Mouse (Mus musculus): ENCODE data around the gene Clic4. TPM values are rescaled to one million over a fixed set of nuclear protein-coding genes. Genes with fewer than 3 reads are reported as not detected.

Gene Clic4
- total and polyA plus RNA-seq, 3 experiments, result 148 to 249 (median 248) TPM

DNA sequence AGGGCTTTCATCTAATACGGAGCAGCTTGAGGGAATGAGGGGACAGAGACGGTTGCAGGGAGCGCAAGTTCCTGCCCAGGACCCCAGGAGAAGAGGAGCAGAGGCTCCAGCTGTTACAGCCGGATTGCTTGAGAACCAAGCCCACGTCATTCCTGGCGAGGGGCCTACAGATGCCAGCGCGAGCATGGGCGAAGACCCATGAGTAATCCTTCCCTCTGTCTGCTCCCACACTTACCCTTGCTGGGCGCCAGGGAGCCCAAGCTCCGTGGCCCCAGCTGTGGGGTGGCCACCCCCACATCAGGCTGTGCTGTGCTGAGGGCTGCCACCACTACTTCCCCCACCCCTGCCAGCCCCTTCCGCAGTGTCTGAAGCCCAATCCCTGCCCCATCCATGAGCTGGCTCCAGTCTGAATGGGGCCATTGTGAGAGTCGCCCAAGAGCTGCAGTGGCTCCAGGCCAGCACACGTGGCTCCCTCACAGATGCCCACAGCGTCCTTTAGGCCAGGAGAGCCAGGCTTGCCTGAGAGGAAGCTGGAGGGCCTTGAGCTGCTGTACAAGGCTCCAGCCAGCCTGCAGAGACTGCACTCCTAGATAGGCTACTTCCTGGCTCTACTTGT, 25.4 kb upstream of the Clic4 start:
- 0 out of 2 replicates have a peak overlapping the region, but pooled peaks have one; percentile 2 for H3K9ac ChIP-seq (ENCODE audit: low read depth, low read length)
- 61% methylated on average over 15 of the region's 15 CpGs for WGBS
- intact Hi-C loops (cut with DNase I), result no loop called here
- no peaks in the 10 kb centered on the region for H3K27me3 ChIP-seq (ENCODE audit: control insufficient read depth, insufficient read depth, low read length)
- no peaks in the 10 kb centered on the region for H3K36me3 ChIP-seq (ENCODE audit: control insufficient read depth, insufficient read depth, low read length)
- TF ChIP-seq POLR2A (IDR thresholded peaks at IDR 0.05; ENCODE audit: insufficient read depth, low read depth, low read length) (no peak), EP300 (IDR thresholded peaks at IDR 0.05; ENCODE audit: insufficient read depth, low read depth, low read length) (no peak), CTCF (IDR thresholded peaks at IDR 0.05) (no peak)
- no peaks in the 10 kb centered on the region; the same call in 1 of the 2 replicates for H3K4me1 ChIP-seq (ENCODE audit: control insufficient read depth, insufficient read depth, low read length)
- H3K27ac ChIP-seq, result peak overlapping the region; percentile 26
- peak; percentile 50 to 62 for DNase-seq
- H3K79me2 ChIP-seq (replicated peaks; ENCODE audit: control insufficient read depth, insufficient read depth, low read length), result no peaks in the 10 kb centered on the region
- no peak overlapping the region for H3K4me3 ChIP-seq

DNA sequence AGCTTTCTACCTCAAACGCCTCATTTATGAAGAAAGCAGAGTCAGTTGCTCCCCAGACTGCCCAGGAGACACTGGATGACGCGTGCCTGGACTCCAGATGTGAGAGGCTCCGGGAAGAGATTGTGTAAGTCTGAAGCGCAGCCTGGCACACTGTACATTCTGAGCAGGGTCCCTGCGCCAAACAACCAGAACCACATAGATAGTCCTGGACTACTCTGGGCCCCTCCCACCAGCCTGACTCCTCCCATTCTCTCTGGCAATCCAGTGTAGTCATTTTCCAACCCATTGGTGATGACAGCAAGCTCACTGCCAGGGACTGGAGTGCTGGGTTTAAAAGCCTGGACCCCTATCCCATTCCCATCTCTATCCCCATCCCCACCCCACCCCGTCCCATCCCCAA, 24.5 kb upstream of the Clic4 start:
- TF ChIP-seq EP300 (IDR thresholded peaks at IDR 0.05; ENCODE audit: insufficient read depth, low read depth, low read length) (no peak), CTCF (IDR thresholded peaks at IDR 0.05) (no peak), POLR2A (IDR thresholded peaks at IDR 0.05; ENCODE audit: insufficient read depth, low read depth, low read length) (no peak)
- Histone ChIP-seq H3K9ac (ENCODE audit: low read depth, low read length) (no peak overlapping the region), H3K4me3 (no peak overlapping the region), H3K27me3 (ENCODE audit: control insufficient read depth, insufficient read depth, low read length) (no peaks in the 10 kb centered on the region), H3K79me2 (replicated peaks; ENCODE audit: control insufficient read depth, insufficient read depth, low read length) (no peaks in the 10 kb centered on the region), H3K36me3 (ENCODE audit: control insufficient read depth, insufficient read depth, low read length) (no peaks in the 10 kb centered on the region), H3K27ac (no peak overlapping the region), H3K4me1 (ENCODE audit: control insufficient read depth, insufficient read depth, low read length) (no peaks in the 10 kb centered on the region; the same call in 1 of the 2 replicates)
- intact Hi-C loops (cut with DNase I), result no loop called here
- WGBS, result 89% methylated on average over 7 of the region's 7 CpGs
- no peak for DNase-seq

DNA sequence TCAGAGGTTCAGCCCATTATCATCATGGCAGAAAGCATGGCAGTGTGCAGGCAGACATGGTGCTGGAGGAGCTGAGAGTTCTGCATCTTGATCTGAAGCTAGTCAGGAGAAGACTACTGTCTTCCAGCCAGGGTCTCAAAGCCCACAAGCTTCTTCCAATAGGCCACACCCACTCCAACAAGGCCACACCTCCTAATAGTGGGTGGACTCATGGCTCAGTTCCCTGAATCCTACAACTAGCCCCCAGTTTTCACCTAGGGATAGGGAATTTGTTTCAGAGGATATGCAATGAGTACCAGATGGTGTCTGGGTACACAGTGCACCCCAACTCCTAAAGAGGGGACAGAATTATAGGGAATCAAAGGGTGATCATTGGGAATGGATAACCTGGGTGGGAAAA, 24.0 kb upstream of the Clic4 start:
- TF ChIP-seq CTCF (IDR thresholded peaks at IDR 0.05), result no peak
- TF ChIP-seq POLR2A (IDR thresholded peaks at IDR 0.05; ENCODE audit: insufficient read depth, low read depth, low read length), result no peak
- no peak for TF ChIP-seq EP300 (IDR thresholded peaks at IDR 0.05; ENCODE audit: insufficient read depth, low read depth, low read length)
- Histone ChIP-seq H3K36me3 (ENCODE audit: control insufficient read depth, insufficient read depth, low read length) (no peaks in the 10 kb centered on the region), H3K79me2 (replicated peaks; ENCODE audit: control insufficient read depth, insufficient read depth, low read length) (no peaks in the 10 kb centered on the region), H3K9ac (ENCODE audit: low read depth, low read length) (no peak overlapping the region), H3K4me1 (ENCODE audit: control insufficient read depth, insufficient read depth, low read length) (no peaks in the 10 kb centered on the region; the same call in 1 of the 2 replicates), H3K27ac (no peak overlapping the region), H3K4me3 (no peak overlapping the region), H3K27me3 (ENCODE audit: control insufficient read depth, insufficient read depth, low read length) (no peaks in the 10 kb centered on the region)
- DNase-seq, result no peak
- intact Hi-C loops (cut with DNase I), result no loop called here

DNA sequence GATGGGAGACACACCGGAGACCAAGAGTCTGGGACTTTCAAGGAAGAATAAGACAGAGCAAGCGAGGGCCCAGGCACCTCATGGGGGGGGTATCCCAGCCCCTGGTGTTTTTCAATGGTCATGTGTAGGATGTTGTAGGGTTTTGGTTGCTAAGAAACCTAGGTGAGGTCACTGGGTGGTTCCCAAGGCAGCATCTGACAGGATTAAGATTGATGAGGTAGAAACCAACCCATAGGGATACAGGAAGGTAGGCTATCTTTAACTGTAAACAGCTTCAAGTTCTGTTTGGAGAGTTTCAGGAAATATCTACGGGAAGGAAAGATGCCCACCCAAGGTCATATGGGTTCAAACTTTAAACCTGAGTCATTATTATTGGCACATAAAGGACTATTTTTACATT, 21.2 kb upstream of the Clic4 start:
- no peaks in the 10 kb centered on the region; the same call in 1 of the 2 replicates for H3K4me1 ChIP-seq (ENCODE audit: control insufficient read depth, insufficient read depth, low read length)
- H3K36me3 ChIP-seq (ENCODE audit: control insufficient read depth, insufficient read depth, low read length), result no peaks in the 10 kb centered on the region
- no peak overlapping the region for H3K27ac ChIP-seq
- no peak overlapping the region for H3K9ac ChIP-seq (ENCODE audit: low read depth, low read length)
- DNase-seq, result no peak
- H3K79me2 ChIP-seq (replicated peaks; ENCODE audit: control insufficient read depth, insufficient read depth, low read length), result no peaks in the 10 kb centered on the region
- intact Hi-C loops (cut with DNase I), result no loop called here
- 79% methylated on average over 3 of the region's 3 CpGs for WGBS
- no peak for TF ChIP-seq POLR2A (IDR thresholded peaks at IDR 0.05; ENCODE audit: insufficient read depth, low read depth, low read length)
- no peak for TF ChIP-seq CTCF (IDR thresholded peaks at IDR 0.05)
- TF ChIP-seq EP300 (IDR thresholded peaks at IDR 0.05; ENCODE audit: insufficient read depth, low read depth, low read length), result no peak
- H3K4me3 ChIP-seq, result no peak overlapping the region
- no peaks in the 10 kb centered on the region for H3K27me3 ChIP-seq (ENCODE audit: control insufficient read depth, insufficient read depth, low read length)

DNA sequence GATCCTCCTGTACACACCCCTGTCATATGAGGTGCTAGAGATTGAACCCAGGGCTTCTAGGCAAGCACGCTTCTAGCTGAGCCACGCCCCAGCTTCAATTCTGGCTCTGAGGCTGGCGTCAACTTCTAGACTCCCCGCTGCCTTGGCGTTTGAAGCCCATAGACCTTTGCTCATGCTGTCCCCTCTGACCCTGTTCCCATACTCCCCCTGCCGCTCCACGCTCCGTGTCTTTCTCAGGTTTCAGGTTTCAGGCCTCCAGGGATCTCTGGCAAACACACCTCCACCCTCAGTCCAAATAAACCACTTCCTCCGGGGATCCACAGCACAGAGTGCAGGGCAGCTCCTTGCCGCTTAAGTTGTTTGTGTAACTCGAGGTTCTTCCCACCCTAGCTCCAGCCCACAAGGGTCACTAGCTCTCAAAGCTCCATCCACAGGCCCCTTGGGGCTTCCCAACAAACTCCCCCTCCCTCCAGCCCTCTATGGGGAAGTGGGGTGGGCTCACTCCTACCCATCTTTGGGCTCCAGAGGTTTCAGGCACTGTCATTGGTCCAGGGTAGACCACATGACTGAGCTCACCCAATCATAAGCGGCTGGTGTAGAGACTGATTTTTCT, 20.0 kb upstream of the Clic4 start:
- H3K36me3 ChIP-seq (ENCODE audit: control insufficient read depth, insufficient read depth, low read length), result no peaks in the 10 kb centered on the region
- intact Hi-C loops (cut with DNase I), result no loop called here
- DNase-seq, result peak; percentile 64 to 70
- TF ChIP-seq EP300 (IDR thresholded peaks at IDR 0.05; ENCODE audit: insufficient read depth, low read depth, low read length), result no peak
- TF ChIP-seq CTCF (IDR thresholded peaks at IDR 0.05), result peak; percentile 5; the same call in 1 of the 2 replicates
- TF ChIP-seq POLR2A (IDR thresholded peaks at IDR 0.05; ENCODE audit: insufficient read depth, low read depth, low read length), result no peak
- whole genome bisulfite sequencing, result 15% methylated on average over 12 of the region's 12 CpGs
- peak overlapping the region; percentile 4; the same call in 1 of the 2 replicates for H3K4me3 ChIP-seq
- peak overlapping the region; percentile 69 for H3K27ac ChIP-seq
- H3K27me3 ChIP-seq (ENCODE audit: control insufficient read depth, insufficient read depth, low read length), result no peaks in the 10 kb centered on the region
- no peaks in the 10 kb centered on the region for H3K79me2 ChIP-seq (replicated peaks; ENCODE audit: control insufficient read depth, insufficient read depth, low read length)
- peaks cover 1% of the 10 kb centered on the region; the same call in 1 of the 2 replicates for H3K4me1 ChIP-seq (ENCODE audit: control insufficient read depth, insufficient read depth, low read length)
- no peak overlapping the region for H3K9ac ChIP-seq (ENCODE audit: low read depth, low read length)

DNA sequence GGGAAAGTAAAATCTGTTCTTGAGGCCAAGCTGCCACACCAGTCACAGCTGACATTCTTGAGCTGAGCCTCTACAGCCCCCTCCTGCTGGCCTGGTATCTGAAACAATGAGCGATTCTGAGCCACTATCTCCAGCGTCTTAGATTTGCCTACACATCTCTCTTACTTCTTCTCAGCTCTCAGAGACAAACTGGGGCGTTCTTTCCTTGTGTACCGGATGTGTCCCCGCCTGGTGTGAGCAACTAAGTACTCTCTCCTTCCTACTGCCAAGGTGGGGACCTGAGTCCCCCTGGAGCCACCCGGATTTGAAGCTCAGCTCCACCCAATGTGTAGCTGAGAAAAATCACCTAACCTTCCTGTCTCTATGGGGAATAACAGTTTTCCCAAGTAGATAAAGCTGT, 19.2 kb upstream of the Clic4 start:
- Histone ChIP-seq H3K4me3 (no peak overlapping the region; the same call in 1 of the 2 replicates), H3K9ac (ENCODE audit: low read depth, low read length) (no peak overlapping the region), H3K36me3 (ENCODE audit: control insufficient read depth, insufficient read depth, low read length) (no peaks in the 10 kb centered on the region), H3K27ac (peak overlapping the region; percentile 69), H3K79me2 (replicated peaks; ENCODE audit: control insufficient read depth, insufficient read depth, low read length) (no peaks in the 10 kb centered on the region), H3K4me1 (ENCODE audit: control insufficient read depth, insufficient read depth, low read length) (peaks cover 3% of the 10 kb centered on the region; the same call in 1 of the 2 replicates), H3K27me3 (ENCODE audit: control insufficient read depth, insufficient read depth, low read length) (no peaks in the 10 kb centered on the region)
- intact Hi-C loops (cut with DNase I), result no loop called here
- no peak for DNase-seq
- TF ChIP-seq EP300 (IDR thresholded peaks at IDR 0.05; ENCODE audit: insufficient read depth, low read depth, low read length), result no peak
- no peak for TF ChIP-seq POLR2A (IDR thresholded peaks at IDR 0.05; ENCODE audit: insufficient read depth, low read depth, low read length)
- TF ChIP-seq CTCF (IDR thresholded peaks at IDR 0.05), result no peak
- 35% methylated on average over 6 of the region's 6 CpGs for WGBS
